Mouse (Mus musculus) embryonic stem cell, embryonic (primary cell): ENCODE measurements at regions not wholly inside any gene's neighbourhood (a gene's known extent, or its start where the extent isn't known, plus 50 kb on each side); places are given as distances from the start of the nearest gene placed in this dataset.
"Not testable (repeated sequence)": the region's sequence is repeated elsewhere in the genome, so short reads cannot be mapped to it uniquely, and the experiment has no call there.

ENCODE experiments used
- CTCF ChIA-PET, 4 experiments: fragments of 300-600 bp in 2 of 4; fragments of 350-600 bp in 2 of 4; sonication (Branson Sonifier 250); formaldehyde crosslinking; loops; one replicate each; lab custom pipeline; 2022; ENCODE audit warnings: inconsistent platforms in 2 of 4; lab: Charles Lee
- POLR2A ChIA-PET, 4 experiments: fragments of 300-600 bp in 2 of 4; fragments of 350-600 bp in 2 of 4; sonication (Branson Sonifier 250); formaldehyde crosslinking; loops; one replicate each; lab custom pipeline; 2022; ENCODE audit warnings: antibody characterized with exemption in 4 of 4, inconsistent platforms in 1 of 4; lab: Charles Lee

GRCm38 (mm10) chr4:20895081-20895480, 790.7 kb downstream of the Prdm13 start:
- CTCF ChIA-PET, result not testable (repeated sequence)
- POLR2A ChIA-PET, result interaction anchor here in 1 of 4 experiments (1.0 kb wide), 1 partner anchor 10 kb away, joined by 3 read pairs; no protein-coding TSS in a partner anchor

- ChIA-PET POLR2A (interaction anchor here in 1 of 4 experiments (0.6 kb wide), 1 partner anchor 56 kb away, joined by 3 read pairs; no protein-coding TSS in a partner anchor), CTCF (no interaction called here)
Observed at GRCm38 (mm10) chr4:20893872-20894271, 791.9 kb downstream of the Prdm13 start.

GRCm38 (mm10) chr4:20860696-20861428, 824.9 kb downstream of the Prdm13 start:
- ChIA-PET CTCF (no interaction called here), POLR2A (no interaction called here)

GRCm38 (mm10) chr4:20860066-20860465, 825.7 kb downstream of the Prdm13 start:
- POLR2A ChIA-PET, CTCF ChIA-PET: not testable (repeated sequence)

GRCm38 (mm10) chr4:20848424-20848823, 837.3 kb downstream of the Prdm13 start:
- CTCF ChIA-PET, result no interaction called here

DNA sequence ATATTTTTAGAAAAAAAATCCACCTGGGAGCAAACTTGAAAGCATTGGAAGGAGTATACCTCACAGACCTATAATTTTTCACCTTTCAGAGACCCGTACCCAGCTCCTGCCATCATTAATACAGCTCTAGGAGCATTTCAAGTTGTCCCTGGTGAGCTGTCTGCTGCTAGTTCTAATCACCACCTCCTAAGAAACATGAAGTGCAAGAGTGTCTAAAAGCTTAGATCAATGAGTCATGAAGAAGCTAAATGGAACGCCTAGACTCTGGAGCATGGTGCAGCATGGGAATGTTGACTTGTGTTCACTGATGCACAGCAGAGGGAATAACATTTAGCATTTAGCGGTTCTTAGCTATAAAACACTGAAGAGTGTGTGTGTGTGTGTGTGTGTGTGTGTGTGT, 841.2 kb downstream of the Prdm13 start:
- CTCF ChIA-PET, result no interaction called here
- POLR2A ChIA-PET, result no interaction called here

More at GRCm38 (mm10) chr4:20848424-20848823, 837.3 kb downstream of the Prdm13 start:
- POLR2A ChIA-PET, result no interaction called here
